Comparison of ENCODE assay signal across 15 mouse cellular contexts in genomic region chr6:30671696-30672095, GRCm38 (mm10). TPM values are rescaled to one million over a fixed set of nuclear protein-coding genes. Genes with fewer than 3 reads are reported as not detected.
A peak's percentile ranks its signal among the peaks of the same experiment; 100 is the strongest.
DNase-seq lines count a peak whose midpoint lies in the region; ATAC-seq and TF ChIP-seq lines count a peak whose summit lies in the region.
"Had no signal": no experiment of that assay in that cellular context is flagged by ENCODE, and none has a peak within 500 bp of the region (broad histone marks: within the 10 kb centered on the region; RNA-seq: fewer than 3 reads in every experiment).

No protein-coding gene starts in this region.

- H3K79me2 ChIP-seq in CH12.LX (replicated peaks; ENCODE audit: control insufficient read depth, extremely low read depth, insufficient read depth, poor library complexity, severe bottlenecking), result no peaks in the 10 kb centered on the region

- DNase-seq in kidney, adult 9 months, result no peak
- DNase-seq in CH12.LX (ENCODE audit: extremely low read depth), result peak; percentile 48
- DNase-seq in right cerebral cortex, postnatal 4 days, result no peak
- no peak for DNase-seq in adrenal gland, adult 18-20 months (ENCODE audit: low spot score in 2 of 2)
- DNase-seq: adrenal gland, postnatal 36 days; cerebellum, adult 2 months; kidney, postnatal 36 days; retina, postnatal 1 day had no signal

- H3K9me3 ChIP-seq in kidney, embryonic 15.5 days (replicated peaks), result no peaks in the 10 kb centered on the region
- no peaks in the 10 kb centered on the region for H3K9me3 ChIP-seq in CH12.LX (replicated peaks; ENCODE audit: low read length)
- H3K9me3 ChIP-seq in embryonic facial prominence, embryonic 12.5 days, result no peaks in the 10 kb centered on the region
- H3K9me3 ChIP-seq in limb, embryonic 13.5 days, result no peaks in the 10 kb centered on the region
- H3K9me3 ChIP-seq: liver, embryonic 15.5 days; neural tube, embryonic 12.5 days had no signal

- dilution Hi-C loops in CH12.LX (cut with MboI; ENCODE audit: extremely low pct_ligation_motif_present, extremely low pct_unique_long_range_greater_than_20kb, low sequenced_read_pairs), result no loop called here

- in situ Hi-C loops in CH12.LX (cut with MboI; ENCODE audit: low pct_ligation_motif_present, low pct_unique_long_range_greater_than_20kb, low sequenced_read_pairs), result no loop called here

- no peak overlapping the region for H3K9ac ChIP-seq in kidney, embryonic 15.5 days
- no peak overlapping the region for H3K9ac ChIP-seq in CH12.LX (ENCODE audit: insufficient read depth, low read depth)
- H3K9ac ChIP-seq in embryonic facial prominence, embryonic 12.5 days, result no peak overlapping the region
- no peak overlapping the region for H3K9ac ChIP-seq in limb, embryonic 13.5 days
- H3K9ac ChIP-seq: liver, embryonic 15.5 days; neural tube, embryonic 12.5 days had no signal

- no peak overlapping the region for H3K4me3 ChIP-seq in kidney, embryonic 15.5 days (replicated peaks)
- H3K4me3 ChIP-seq in CH12.LX (replicated peaks in 1 of 3; ENCODE audit: low read depth in 2 of 3, low read length in 2 of 3, poor library complexity in 1 of 3), result no peak overlapping the region
- no peak overlapping the region for H3K4me3 ChIP-seq in embryonic facial prominence, embryonic 12.5 days
- H3K4me3 ChIP-seq in limb, embryonic 13.5 days, result no peak overlapping the region
- H3K4me3 ChIP-seq: liver, embryonic 15.5 days; neural tube, embryonic 12.5 days had no signal

- ATAC-seq in kidney, embryonic 15.5 days (replicated peaks; ENCODE audit: low FRiP score), result no peak
- no peak for ATAC-seq in embryonic facial prominence, embryonic 12.5 days (ENCODE audit: insufficient number of reproducible peaks, insufficient read depth, low FRiP score, low TSS enrichment)
- no peak for ATAC-seq in limb, embryonic 13.5 days (ENCODE audit: low FRiP score, low read depth)
- ATAC-seq: hindbrain, embryonic 16.5 days had no signal

- peak; percentile 52; the same call in 1 of the 2 replicates for TF ChIP-seq EP300 in CH12.LX (IDR thresholded peaks at IDR 0.05; ENCODE audit: low read length)

- no peak for TF ChIP-seq CTCF in CH12.LX (conservative IDR thresholded peaks at IDR 0.05 in 1 of 2, IDR thresholded peaks at IDR 0.05 in 1 of 2; ENCODE audit: low read depth in 2 of 2, low read length in 2 of 2)

- no peaks in the 10 kb centered on the region; the same call in 1 of the 2 replicates for H3K36me3 ChIP-seq in kidney, embryonic 15.5 days
- no peaks in the 10 kb centered on the region for H3K36me3 ChIP-seq in CH12.LX (replicated peaks in 1 of 2; ENCODE audit: control insufficient read depth in 1 of 2, insufficient read depth in 1 of 2, low read length in 1 of 2)
- no peaks in the 10 kb centered on the region for H3K36me3 ChIP-seq in embryonic facial prominence, embryonic 12.5 days
- no peaks in the 10 kb centered on the region for H3K36me3 ChIP-seq in limb, embryonic 13.5 days
- H3K36me3 ChIP-seq: liver, embryonic 15.5 days; neural tube, embryonic 12.5 days had no signal

- H3K4me2 ChIP-seq in kidney, embryonic 15.5 days, result no peak overlapping the region
- peak overlapping the region; percentile 16; the same call in 1 of the 2 replicates for H3K4me2 ChIP-seq in CH12.LX (ENCODE audit: insufficient read depth, low read depth, poor library complexity, severe bottlenecking)
- H3K4me2 ChIP-seq in embryonic facial prominence, embryonic 12.5 days (replicated peaks), result no peak overlapping the region
- no peak overlapping the region for H3K4me2 ChIP-seq in limb, embryonic 13.5 days (replicated peaks)
- H3K4me2 ChIP-seq: heart, embryonic 11.5 days; liver, embryonic 15.5 days; neural tube, embryonic 12.5 days had no signal

- no peak; the same call in 1 of the 2 replicates for TF ChIP-seq RAD21 in CH12.LX (IDR thresholded peaks at IDR 0.05; ENCODE audit: low read depth, low read length)

- no peaks in the 10 kb centered on the region for H3K27me3 ChIP-seq in kidney, embryonic 15.5 days
- no peaks in the 10 kb centered on the region for H3K27me3 ChIP-seq in CH12.LX (replicated peaks)
- H3K27me3 ChIP-seq in embryonic facial prominence, embryonic 12.5 days, result no peaks in the 10 kb centered on the region
- H3K27me3 ChIP-seq in limb, embryonic 13.5 days, result no peaks in the 10 kb centered on the region
- H3K27me3 ChIP-seq: liver, embryonic 15.5 days; neural tube, embryonic 12.5 days had no signal

- 77% methylated on average over 5 of the region's 5 CpGs for WGBS in kidney, embryonic 15.5 days
- WGBS in embryonic facial prominence, embryonic 12.5 days, result 76% methylated on average over 5 of the region's 5 CpGs
- 41% methylated on average over 5 of the region's 5 CpGs for WGBS in limb, embryonic 13.5 days

- TF ChIP-seq POLR2A in CH12.LX (IDR thresholded peaks at IDR 0.05; ENCODE audit: low read depth, low read length), result no peak

- H3K4me1 ChIP-seq in kidney, embryonic 15.5 days, result peaks cover 58% of the 10 kb centered on the region
- peaks cover 9 to 16% of the 10 kb centered on the region in 2 experiments for H3K4me1 ChIP-seq in CH12.LX (ENCODE audit: control insufficient read depth in 1 of 2, insufficient read depth in 2 of 2)
- peaks cover 73% of the 10 kb centered on the region for H3K4me1 ChIP-seq in embryonic facial prominence, embryonic 12.5 days
- peaks cover 85% of the 10 kb centered on the region for H3K4me1 ChIP-seq in limb, embryonic 13.5 days

- H3K27ac ChIP-seq in kidney, embryonic 15.5 days, result 0 out of 2 replicates have a peak overlapping the region, but pooled peaks have one; percentile 16
- no peak overlapping the region for H3K27ac ChIP-seq in CH12.LX (ENCODE audit: insufficient read depth, low read depth)
- peak overlapping the region; percentile 54; the same call in 1 of the 2 replicates for H3K27ac ChIP-seq in embryonic facial prominence, embryonic 12.5 days
- peak overlapping the region; percentile 39 for H3K27ac ChIP-seq in limb, embryonic 13.5 days
- H3K27ac ChIP-seq: liver, embryonic 15.5 days; neural tube, embryonic 12.5 days had no signal

TF ChIP-seq in CH12.LX, 34 proteins besides CTCF, POLR2A, EP300 and RAD21:
- TF ChIP-seq IRF4 (IDR thresholded peaks at IDR 0.05; ENCODE audit: low read depth, low read length) (no peak), MEF2A (IDR thresholded peaks at IDR 0.05; ENCODE audit: borderline replicate concordance, low read depth, low read length) (0 out of 2 replicates have a peak, but pooled peaks have one; percentile 40), MAX (IDR thresholded peaks at IDR 0.05; ENCODE audit: low read length) (no peak), UBTF (IDR thresholded peaks at IDR 0.05; ENCODE audit: low read depth, low read length) (no peak), MAFK (IDR thresholded peaks at IDR 0.05; ENCODE audit: insufficient replicate concordance, low read length) (0 out of 2 replicates have a peak, but pooled peaks have one; percentile 49), CHD2 (IDR thresholded peaks at IDR 0.05; ENCODE audit: low read length) (peak; percentile 70), TCF12 (IDR thresholded peaks at IDR 0.05; ENCODE audit: low read depth, low read length) (peak; percentile 21; the same call in 1 of the 2 replicates), BHLHE40 (IDR thresholded peaks at IDR 0.05; ENCODE audit: low read depth, low read length) (peak; percentile 16; the same call in 1 of the 2 replicates)

RNA-seq across cellular contexts. Expression of gene Cep41, which starts 21.9 kb away (rescaled TPM):
- polyA plus RNA-seq in kidney, embryonic 15.5 days (2015; fragmentation: Nextera tagmentation; extraction: Ambion mirVana), result 23.5 and 24.9 TPM in 2 replicates
- 4.2 and 4.5 TPM in 2 replicates for total RNA-seq in CH12.LX (2012; rRNA removed)
- total RNA-seq in CH12.LX (2014; rRNA removed), result 9.0 and 11.4 TPM in 2 replicates
- polyA plus RNA-seq in CH12.LX (2012; ENCODE audit: insufficient read length, low read depth), result 7.1 and 8.7 TPM in 2 replicates
- polyA plus RNA-seq in embryonic facial prominence, embryonic 12.5 days (2016; fragmentation: Nextera tagmentation; extraction: Ambion mirVana), result 23.8 and 26.3 TPM in 2 replicates
- 52.3 and 55.4 TPM in 2 replicates for polyA plus RNA-seq in limb, embryonic 13.5 days (2015; fragmentation: Nextera tagmentation; extraction: Ambion mirVana)
- 1 to 10 TPM; 6.1 to 7.3 TPM for total RNA-seq in adrenal gland, adult 18-20 months (2021)

RNA-seq across cellular contexts. Expression of gene Cpa1, which starts 32.7 kb away (rescaled TPM):
- 1.8 and 3.0 TPM in 2 replicates for polyA plus RNA-seq in kidney, embryonic 15.5 days (2015; fragmentation: Nextera tagmentation; extraction: Ambion mirVana)
- total RNA-seq in CH12.LX (2012; rRNA removed) (not detected in 2 replicates), CH12.LX (2014; rRNA removed) (not detected in 2 replicates)
- not detected in 2 replicates for polyA plus RNA-seq in CH12.LX (2012; ENCODE audit: insufficient read length, low read depth)
- 0.22 and 0.29 TPM in 2 replicates for polyA plus RNA-seq in embryonic facial prominence, embryonic 12.5 days (2016; fragmentation: Nextera tagmentation; extraction: Ambion mirVana)
- polyA plus RNA-seq in limb, embryonic 13.5 days (2015; fragmentation: Nextera tagmentation; extraction: Ambion mirVana), result 0.88 and 1.0 TPM in 2 replicates
- total RNA-seq in adrenal gland, adult 18-20 months (2021), result not detected
- total RNA-seq: adrenal gland, postnatal 36 days had no signal
- polyA plus RNA-seq: cerebellum, adult 2 months had no signal

RNA-seq across cellular contexts. Expression of gene Mest, which starts 51.7 kb away (rescaled TPM):
- polyA plus RNA-seq in kidney, embryonic 15.5 days (2015; fragmentation: Nextera tagmentation; extraction: Ambion mirVana), result 2,036 and 2,131 TPM in 2 replicates
- total RNA-seq in CH12.LX (2012; rRNA removed) (0.08 and 0.13 TPM in 2 replicates), CH12.LX (2014; rRNA removed) (not detected in 2 replicates)
- polyA plus RNA-seq in CH12.LX (2012; ENCODE audit: insufficient read length, low read depth), result 0.42 TPM in 1 of 2 replicates, not detected in the other
- 1,207 and 1,222 TPM in 2 replicates for polyA plus RNA-seq in embryonic facial prominence, embryonic 12.5 days (2016; fragmentation: Nextera tagmentation; extraction: Ambion mirVana)
- 1,770 and 1,957 TPM in 2 replicates for polyA plus RNA-seq in limb, embryonic 13.5 days (2015; fragmentation: Nextera tagmentation; extraction: Ambion mirVana)
- total RNA-seq in adrenal gland, adult 18-20 months (2021), result 10 to 100 TPM; 27.9 to 28.8 TPM

Comparison
In these comparisons a context has a peak if more than half of its experiments do, and no peak if none do; other contexts are left out.
1. RNA of gene Mest, which starts 51.7 kb away (polyA plus RNA-seq): 2,036 to 2,131 TPM in kidney, embryonic 15.5 days, 1,770 to 1,957 TPM in limb, embryonic 13.5 days and 1,207 to 1,222 TPM in embryonic facial prominence, embryonic 12.5 days; 0.42 TPM in CH12.LX; every median in the first group is over 100 times any median in the second.